Mouse (Mus musculus) neural tube, embryonic 13.5 days (tissue): ENCODE measurements around the gene Slc35e4. TPM values are rescaled to one million over a fixed set of nuclear protein-coding genes. Genes with fewer than 3 reads are reported as not detected.

Experiments used
- ATAC-seq: fragments of 200-750 bp; cut with Nextera tagmentation; 2 replicates; pipeline ENCODE4 v1.8.0; 2017; ENCODE audit warnings: low read depth, mild to moderate bottlenecking, moderate TSS enrichment, moderate library complexity
- H3K27ac ChIP-seq: fragments of 300-500 bp; sonication (generic); replicated peaks from 2 replicates; pipeline ENCODE4 v1.5.1; 2015; ENCODE audit warnings: moderate library complexity, mild to moderate bottlenecking, inconsistent platforms
- H3K27me3 ChIP-seq: fragments of 300-500 bp; sonication (generic); 2 replicates; pipeline ENCODE4 v1.6.1; 2015; ENCODE audit warnings: mild to moderate bottlenecking, inconsistent platforms
- H3K36me3 ChIP-seq: fragments of 300-500 bp; sonication (generic); 2 replicates; pipeline ENCODE4 v1.6.1; 2015; ENCODE audit warnings: mild to moderate bottlenecking, inconsistent platforms
- H3K4me1 ChIP-seq: fragments of 300-500 bp; sonication (generic); replicated peaks from 2 replicates; pipeline ENCODE4 v1.6.1; 2015; ENCODE audit warnings: inconsistent platforms
- H3K4me2 ChIP-seq: fragments of 300-500 bp; sonication (generic); 2 replicates; pipeline ENCODE4 v1.6.1; 2015; ENCODE audit warnings: inconsistent platforms, mild to moderate bottlenecking, moderate library complexity
- H3K4me3 ChIP-seq: fragments of 300-500 bp; sonication (generic); 2 replicates; pipeline ENCODE4 v1.5.1; 2015; ENCODE audit warnings: mild to moderate bottlenecking, inconsistent platforms
- H3K9ac ChIP-seq: fragments of 300-500 bp; sonication (generic); 2 replicates; pipeline ENCODE4 v1.6.1; 2015; ENCODE audit warnings: moderate library complexity, mild to moderate bottlenecking, inconsistent platforms
- H3K9me3 ChIP-seq: fragments of 300-500 bp; sonication (generic); 2 replicates; pipeline ENCODE4 v1.6.1; 2016; ENCODE audit warnings: inconsistent platforms
- WGBS: fragments of 180-500 bp; shearing (Covaris S2); methylation state at CpG from one replicate; pipeline ENCODE4 v1.1.7; 2015; 5-methylcytosine and 5-hydroxymethylcytosine counted together
- polyA plus RNA-seq: library from polyadenylated mRNA; unstranded; fragments of >200 nt; fragmentation: Nextera tagmentation; extraction: Ambion mirVana; gene quantifications from 2 replicates; pipeline ENCODE4 v1.2.1, GENCODE M21; 2015

Gene Slc35e4
- polyA plus RNA-seq, 1 experiment from 2014 or later, result 13.3 TPM

DNA sequence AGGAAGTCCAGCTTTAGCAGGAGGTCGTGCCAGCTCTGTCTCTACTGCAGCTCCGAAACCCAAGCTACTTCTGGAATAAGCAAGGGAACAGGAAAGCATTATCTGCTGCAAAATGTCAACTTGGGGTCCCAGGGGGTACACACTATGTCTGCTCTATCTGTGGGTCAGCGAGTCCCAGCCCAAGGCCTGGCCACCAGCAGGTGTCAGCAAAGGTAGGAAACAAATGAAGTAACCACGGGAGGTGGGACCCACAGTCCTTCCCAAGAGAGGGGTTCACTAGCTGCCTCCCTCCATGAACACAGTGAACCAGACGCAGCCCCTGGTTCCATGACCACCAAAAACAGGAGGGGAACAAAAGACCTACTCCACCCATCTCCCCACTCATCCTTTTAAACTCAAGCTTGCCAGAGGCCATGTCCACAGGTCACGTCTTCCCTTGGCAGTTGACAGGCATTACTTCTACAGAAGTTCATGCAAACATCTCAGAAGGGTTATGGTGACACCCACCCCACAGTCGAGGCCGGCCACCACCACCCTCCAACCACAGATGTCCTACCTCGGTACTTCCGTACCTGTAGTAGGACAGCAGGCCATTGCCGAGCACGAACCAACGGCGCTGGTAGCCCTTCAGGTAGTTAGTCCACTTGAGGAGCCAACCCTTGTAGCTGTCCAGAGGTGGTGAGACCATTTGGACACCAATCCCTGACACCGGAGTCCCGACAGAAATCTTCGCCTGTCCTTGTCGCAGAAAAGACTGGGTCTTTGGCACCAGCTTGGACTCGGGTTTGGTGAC lies 51.6 kb downstream of the Slc35e4 start:
- Histone ChIP-seq H3K4me3 (peak overlapping the region; percentile 48), H3K9me3 (no peaks in the 10 kb centered on the region), H3K27me3 (peaks cover 32% of the 10 kb centered on the region), H3K4me1 (peaks cover 16% of the 10 kb centered on the region), H3K4me2 (peak overlapping the region; percentile 76), H3K36me3 (no peaks in the 10 kb centered on the region), H3K9ac (peak overlapping the region; percentile 71; the same call in 1 of the 2 replicates), H3K27ac (no peak overlapping the region)
- 0 out of 2 replicates have a peak, but pooled peaks have one; percentile 17 for ATAC-seq
- 72% methylated on average over 19 of the region's 19 CpGs for WGBS

DNA sequence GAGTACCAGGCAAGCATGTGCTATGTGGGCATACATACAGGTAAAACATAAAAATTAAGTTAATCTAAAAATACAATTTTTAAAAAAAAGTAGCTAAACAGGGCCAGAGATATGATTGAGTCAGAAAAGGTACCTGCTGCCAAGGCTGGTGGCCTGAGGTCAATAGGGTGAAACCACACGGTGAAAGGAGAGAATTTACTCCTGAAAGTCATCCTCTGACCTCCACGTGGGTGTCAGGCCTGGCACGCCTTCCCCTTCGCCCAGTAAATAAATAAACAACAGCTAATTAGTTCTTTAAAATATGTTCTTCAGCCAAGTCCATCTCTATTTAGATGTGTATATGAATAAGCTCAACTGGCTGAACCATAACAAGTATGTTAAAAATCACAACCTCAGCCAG lies 54.1 kb downstream of the Slc35e4 start:
- H3K36me3 ChIP-seq, result no peaks in the 10 kb centered on the region
- H3K4me1 ChIP-seq, result peaks cover 16% of the 10 kb centered on the region
- WGBS, result 88% methylated on average over 4 of the region's 4 CpGs
- H3K9ac ChIP-seq, result no peak overlapping the region
- no peak overlapping the region for H3K27ac ChIP-seq
- no peak for ATAC-seq
- no peak overlapping the region for H3K4me3 ChIP-seq
- no peak overlapping the region for H3K4me2 ChIP-seq
- peaks cover 26% of the 10 kb centered on the region for H3K27me3 ChIP-seq
- no peaks in the 10 kb centered on the region for H3K9me3 ChIP-seq

DNA sequence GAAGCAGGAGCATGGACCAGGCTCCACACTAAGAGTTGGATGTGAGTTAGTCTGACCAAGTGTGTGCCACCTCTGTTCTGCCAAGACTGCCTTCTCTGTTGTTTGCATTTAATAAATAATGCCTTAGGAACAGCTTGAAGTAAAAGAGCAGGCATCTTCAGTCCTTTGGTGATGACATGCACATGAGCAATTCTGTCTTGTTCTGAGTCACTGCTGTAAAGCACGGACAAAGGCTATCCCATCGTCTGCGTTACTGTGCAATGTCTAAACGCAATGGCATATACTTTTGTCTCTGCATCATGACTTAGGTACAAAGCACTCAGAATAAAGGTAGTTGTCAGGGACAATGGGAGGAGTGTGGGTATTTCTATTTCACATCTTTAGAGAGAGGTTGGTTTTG lies 54.7 kb downstream of the Slc35e4 start:
- H3K9me3 ChIP-seq, result no peaks in the 10 kb centered on the region
- no peak overlapping the region for H3K9ac ChIP-seq
- no peaks in the 10 kb centered on the region for H3K36me3 ChIP-seq
- peaks cover 16% of the 10 kb centered on the region for H3K4me1 ChIP-seq
- ATAC-seq, result no peak
- H3K27ac ChIP-seq, result no peak overlapping the region
- H3K27me3 ChIP-seq, result peaks cover 20% of the 10 kb centered on the region
- 92% methylated on average over 4 of the region's 4 CpGs for WGBS
- no peak overlapping the region for H3K4me3 ChIP-seq
- H3K4me2 ChIP-seq, result no peak overlapping the region

DNA sequence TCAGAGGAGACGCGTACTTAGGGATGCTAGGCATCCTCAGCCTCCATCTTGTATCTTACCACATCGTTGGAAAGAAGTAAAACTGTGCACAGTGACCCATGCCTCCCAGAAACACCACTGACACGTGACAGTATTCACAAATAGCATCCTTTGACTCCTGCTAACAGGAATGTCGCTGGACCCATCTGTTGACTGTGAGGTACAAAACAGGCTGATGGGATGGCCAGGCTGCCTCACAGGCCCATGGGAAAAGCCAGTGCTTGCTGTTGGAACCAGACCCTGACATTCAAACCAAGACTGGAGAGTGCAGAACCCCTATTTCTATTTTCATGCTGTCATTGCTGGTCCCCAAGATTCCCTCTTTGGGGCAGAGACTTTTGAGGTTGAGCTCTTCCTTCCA lies 56.6 kb downstream of the Slc35e4 start:
- no peaks in the 10 kb centered on the region for H3K9me3 ChIP-seq
- no peak overlapping the region for H3K9ac ChIP-seq
- H3K4me2 ChIP-seq, result no peak overlapping the region
- no peaks in the 10 kb centered on the region for H3K36me3 ChIP-seq
- 74% methylated on average over 5 of the region's 5 CpGs for WGBS
- no peak overlapping the region for H3K27ac ChIP-seq
- no peak overlapping the region for H3K4me3 ChIP-seq
- peaks cover 15% of the 10 kb centered on the region for H3K4me1 ChIP-seq
- H3K27me3 ChIP-seq, result peaks cover 12% of the 10 kb centered on the region
- no peak for ATAC-seq

Other genes starting within 250 kb of the Slc35e4 start
- 12.3 and 16.8 TPM in 2 replicates for gene Osbp2, start 50.8 kb downstream of the Slc35e4 start, polyA plus RNA-seq
- gene 4921536K21Rik, start 19.6 kb downstream of the Slc35e4 start, polyA plus RNA-seq, result 0.33 and 0.77 TPM in 2 replicates
- gene Dusp18, start 19.4 kb downstream of the Slc35e4 start, polyA plus RNA-seq, result 23.0 and 24.7 TPM in 2 replicates
- gene Tcn2, start 17.5 kb upstream of the Slc35e4 start, polyA plus RNA-seq, result 31.1 and 31.9 TPM in 2 replicates
- gene Pes1, start 49.3 kb upstream of the Slc35e4 start, polyA plus RNA-seq, result 56.5 and 59.4 TPM in 2 replicates
- gene 4930556J24Rik, start 62.1 kb upstream of the Slc35e4 start, polyA plus RNA-seq, result 0.17 TPM in 1 of 2 replicates, not detected in the other
- gene Gal3st1, start 69.0 kb upstream of the Slc35e4 start, polyA plus RNA-seq, result 4.0 and 4.3 TPM in 2 replicates
- gene Sec14l4, start 116.8 kb upstream of the Slc35e4 start, polyA plus RNA-seq, result not detected in 2 replicates
- 0.25 TPM in 1 of 2 replicates, not detected in the other for gene Sec14l3, start 150.2 kb upstream of the Slc35e4 start, polyA plus RNA-seq
- 5.4 and 6.0 TPM in 2 replicates for gene Mtfp1, start 180.8 kb upstream of the Slc35e4 start, polyA plus RNA-seq
- gene Sec14l2, start 208.8 kb upstream of the Slc35e4 start, polyA plus RNA-seq, result 3.8 and 4.1 TPM in 2 replicates
- 40.5 and 43.7 TPM in 2 replicates for gene Rnf215, start 220.5 kb upstream of the Slc35e4 start, polyA plus RNA-seq
- 7.6 and 7.9 TPM in 2 replicates for gene Ccdc157, start 245.6 kb upstream of the Slc35e4 start, polyA plus RNA-seq
- 52.3 and 59.6 TPM in 2 replicates for gene Sf3a1, start 245.7 kb upstream of the Slc35e4 start, polyA plus RNA-seq